Mouse (Mus musculus): ENCODE results near the gene 3110040M04Rik. TPM values are rescaled to one million over a fixed set of nuclear protein-coding genes. Genes with fewer than 3 reads are reported as not detected.
A peak's percentile ranks its signal among the peaks of the same experiment; 100 is the strongest.

The 3110040M04Rik gene
- total RNA-seq, 2 experiments from 2014 or later, result not detected

DNA sequence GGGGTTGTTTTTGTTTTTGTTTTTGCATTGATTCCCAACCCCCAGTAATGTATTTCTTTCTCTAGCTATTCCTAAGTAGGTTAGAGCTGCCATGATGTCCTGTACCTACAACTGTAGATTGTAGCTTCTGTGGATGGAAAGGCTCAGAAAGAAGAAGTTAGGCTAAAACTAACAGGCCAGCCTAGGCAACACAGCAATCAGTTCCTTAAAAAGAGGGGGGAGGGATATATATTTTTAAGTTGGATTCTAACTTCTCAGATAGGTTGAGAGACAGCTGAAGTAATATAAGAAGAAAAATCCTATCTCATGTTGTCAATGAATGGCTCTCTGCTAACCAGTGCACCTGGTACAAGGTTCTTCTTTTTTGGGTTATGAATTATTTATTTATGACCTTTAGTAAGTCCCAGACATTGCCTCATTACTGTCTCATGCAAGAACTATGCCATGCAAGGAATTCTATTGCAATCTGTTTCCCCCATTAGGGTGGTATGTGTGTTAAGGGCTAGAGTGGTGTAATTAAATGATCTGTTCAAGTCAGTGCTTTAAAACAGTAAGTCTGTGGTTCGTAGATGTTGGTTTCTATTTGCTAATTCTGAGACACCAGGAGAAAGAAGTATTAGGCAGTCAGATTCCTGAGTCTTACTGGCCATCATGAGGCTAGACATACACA is 24.5 kb downstream of the 3110040M04Rik start:
- intact Hi-C loops (cut with DNase I), result no loop called here
- no peak for DNase-seq

- no peak for DNase-seq
- intact Hi-C loops (cut with DNase I), result no loop called here
Observed at GRCm38 (mm10) chr1:151232346-151232745, 28.4 kb downstream of the 3110040M04Rik start.

DNA sequence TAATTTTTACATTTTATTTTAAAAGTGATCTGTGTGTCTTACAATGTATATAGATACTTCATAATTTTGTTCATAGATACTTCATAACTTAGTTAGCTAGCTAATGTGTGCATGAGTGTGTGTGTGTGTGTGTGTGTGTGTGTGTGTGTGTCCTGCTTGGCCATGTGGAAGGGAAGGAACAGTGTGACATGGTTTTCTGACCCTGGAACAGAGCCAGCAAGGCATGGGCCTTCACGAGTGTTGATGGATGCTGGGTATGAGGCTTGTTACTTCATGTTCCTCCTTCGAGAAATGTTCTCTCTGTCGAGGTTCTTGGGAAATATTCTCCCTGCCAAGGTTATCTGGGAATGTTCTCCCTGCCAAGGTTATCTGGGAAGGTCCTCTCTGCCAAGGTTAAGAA is 29.8 kb downstream of the 3110040M04Rik start:
- intact Hi-C loops (cut with DNase I), result no loop called here
- no peak for DNase-seq

DNA sequence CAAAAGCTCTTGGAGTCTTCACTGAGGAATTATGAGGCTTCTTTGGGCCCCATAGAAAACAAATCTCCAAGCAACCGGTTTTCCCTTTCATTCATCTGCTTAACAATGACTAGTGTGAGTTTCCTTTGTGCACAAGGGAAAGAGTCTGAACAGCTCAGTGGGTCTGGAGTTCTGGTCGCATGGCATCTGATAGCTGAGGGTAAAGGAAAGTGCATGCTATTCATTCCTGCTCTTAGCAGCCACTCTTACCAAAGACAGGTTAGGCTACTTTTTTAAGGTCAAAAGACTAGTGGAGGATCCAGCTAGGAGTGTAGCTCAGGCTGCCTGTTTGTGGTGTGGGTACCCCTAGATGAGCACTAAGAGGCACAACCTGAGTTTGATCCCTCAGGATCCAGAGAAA is 31.7 kb downstream of the 3110040M04Rik start:
- DNase-seq, result no peak
- intact Hi-C loops (cut with DNase I), result no loop called here

DNA sequence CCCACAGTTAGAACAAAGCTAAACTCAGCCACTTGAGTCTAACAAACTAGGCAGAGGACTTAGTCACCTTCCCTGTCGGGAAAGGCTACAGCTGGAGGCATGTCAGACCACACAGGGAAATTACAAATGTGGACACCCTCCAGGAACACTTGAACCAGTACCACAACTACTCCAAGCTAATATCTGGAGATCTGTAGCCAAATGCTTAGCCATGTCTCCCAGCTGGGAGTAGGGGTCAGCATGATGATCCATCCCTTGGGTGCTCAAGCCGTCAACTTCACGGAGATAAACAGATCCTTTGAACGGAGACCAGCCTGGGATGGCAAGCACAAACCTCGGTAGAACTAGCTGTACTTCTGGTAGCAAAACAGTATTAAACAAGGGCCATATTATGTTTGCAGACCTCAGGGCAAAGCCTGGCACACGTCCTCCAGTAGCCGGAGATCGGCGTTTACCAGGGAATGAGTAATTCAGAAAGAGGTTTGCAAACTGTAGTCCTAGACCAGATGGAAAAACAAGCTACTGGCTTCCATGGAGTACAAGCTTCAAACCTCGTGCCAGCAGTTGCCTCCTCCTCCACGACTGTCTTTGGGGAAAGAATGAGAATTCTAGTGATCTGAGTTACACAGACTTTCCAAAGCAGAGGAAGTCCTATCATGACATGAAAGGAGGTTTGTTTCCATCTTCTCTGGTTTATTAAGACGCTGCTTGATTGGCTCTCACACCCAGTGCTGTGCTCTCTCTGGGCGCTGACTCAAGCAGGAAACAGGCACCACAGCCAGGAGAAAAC is 32.4 kb downstream of the 3110040M04Rik start:
- peak; percentile 46 to 50 for DNase-seq
- intact Hi-C loops (cut with DNase I), result no loop called here

DNA sequence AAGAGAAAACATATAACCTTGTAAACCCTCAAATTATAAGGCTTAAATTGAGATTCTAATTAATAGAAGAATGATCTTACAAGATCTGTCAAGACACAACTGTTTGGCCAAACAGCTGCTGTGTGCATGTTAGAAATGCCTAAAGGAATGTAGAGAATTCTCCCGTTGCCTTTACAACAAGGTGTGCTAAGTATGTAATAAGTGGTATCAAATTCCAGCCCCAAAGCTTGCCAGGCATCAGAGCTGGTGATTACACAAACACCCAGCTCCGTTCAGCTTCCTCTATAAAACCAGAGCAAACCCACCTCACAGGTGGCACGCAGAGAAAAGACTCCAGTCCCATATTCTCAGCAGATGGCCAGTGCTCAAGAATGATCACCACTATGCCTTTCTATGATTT is 33.9 kb downstream of the 3110040M04Rik start:
- DNase-seq, result no peak
- intact Hi-C loops (cut with DNase I), result no loop called here

GRCm38 (mm10) chr1:151243332-151243731 is 39.4 kb downstream of the 3110040M04Rik start:
- intact Hi-C loops (cut with DNase I), result no loop called here
- DNase-seq, result no peak

- intact Hi-C loops (cut with DNase I), result no loop called here
Observed at GRCm38 (mm10) chr1:151244013-151244412, 40.1 kb downstream of the 3110040M04Rik start.

DNA sequence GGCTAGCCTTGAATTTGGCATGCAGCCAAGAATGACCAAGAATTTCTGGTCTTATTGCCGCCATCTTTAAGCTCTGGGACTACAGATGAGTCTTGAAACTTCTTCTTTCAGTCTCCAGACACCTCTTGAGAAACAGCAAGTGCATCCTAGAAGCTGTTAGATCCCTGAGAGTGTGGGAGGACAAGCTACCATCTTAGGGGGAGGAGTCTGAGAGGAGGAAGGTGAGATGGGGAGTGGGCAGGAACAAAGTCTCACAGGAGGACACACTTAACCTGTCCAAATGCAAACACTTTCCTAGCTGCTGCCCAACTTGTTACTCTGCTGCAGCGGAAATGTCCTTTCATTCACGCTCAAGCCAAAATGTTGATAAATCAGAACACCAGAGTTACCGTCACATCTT is 40.8 kb downstream of the 3110040M04Rik start:
- intact Hi-C loops (cut with DNase I), result no loop called here
- DNase-seq, result no peak

More at GRCm38 (mm10) chr1:151244013-151244412, 40.1 kb downstream of the 3110040M04Rik start:
- no peak for DNase-seq

GRCm38 (mm10) chr1:151245165-151245564 is 41.2 kb downstream of the 3110040M04Rik start:
- intact Hi-C loops (cut with DNase I), result no loop called here
- DNase-seq, result no peak

GRCm38 (mm10) chr1:151245846-151246245 is 41.9 kb downstream of the 3110040M04Rik start:
- intact Hi-C loops (cut with DNase I), result no loop called here
- DNase-seq, result no peak

DNA sequence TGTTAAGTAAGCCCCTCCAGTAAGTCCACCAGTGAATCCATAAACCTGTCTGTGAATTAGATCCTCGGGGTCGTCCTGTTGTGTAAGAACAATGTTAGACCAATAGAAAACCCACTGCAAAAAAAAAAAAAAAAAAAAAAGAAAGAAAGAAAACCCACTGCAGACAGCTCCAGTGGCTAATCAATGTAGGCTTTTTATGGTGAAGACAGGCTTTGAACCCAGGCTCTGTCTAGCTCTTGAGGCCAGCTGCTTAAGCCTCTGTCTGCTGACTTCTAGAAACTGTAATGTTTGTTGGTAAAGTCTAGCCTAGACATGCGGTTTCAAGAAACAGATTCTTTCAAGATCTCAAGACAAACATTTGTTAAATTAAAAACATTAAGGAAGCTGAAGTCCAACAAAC is 46.2 kb downstream of the 3110040M04Rik start:
- DNase-seq, result no peak
- intact Hi-C loops (cut with DNase I), result no loop called here

DNA sequence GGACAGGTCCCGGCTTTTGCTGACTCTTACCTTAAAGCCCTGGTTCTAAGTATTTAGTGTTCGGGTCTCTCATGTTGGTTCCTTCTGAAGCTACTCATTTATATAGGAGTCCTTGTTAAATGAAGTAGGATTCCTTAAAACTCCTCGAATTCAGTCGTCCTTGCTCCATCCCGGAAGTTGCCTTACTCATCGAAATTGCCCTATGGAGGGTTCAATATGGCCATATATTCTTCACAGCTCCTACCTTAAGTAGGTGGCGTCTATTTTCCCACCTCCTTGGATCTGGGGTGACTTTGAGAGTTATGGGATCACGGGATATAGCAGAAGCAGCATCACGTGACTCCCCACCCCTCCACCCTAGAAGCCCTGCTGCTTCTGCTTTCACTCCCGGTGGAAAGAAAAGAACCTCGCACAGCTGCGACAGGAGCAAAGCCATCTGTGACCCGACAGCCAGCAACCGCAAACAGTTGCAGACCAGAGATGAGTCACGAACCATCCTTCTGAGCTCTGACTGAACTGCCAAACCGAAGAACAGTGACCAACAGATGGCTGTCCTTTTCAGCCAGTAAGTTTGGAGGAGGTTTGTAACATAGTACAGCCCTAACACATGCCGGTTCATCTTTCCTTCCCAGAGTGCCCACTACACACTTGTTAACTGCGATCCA is 46.7 kb downstream of the 3110040M04Rik start:
- intact Hi-C loops (cut with DNase I), result no loop called here
- peak; percentile 44 to 45 for DNase-seq

GRCm38 (mm10) chr1:151251194-151252010 is 47.5 kb downstream of the 3110040M04Rik start:
- intact Hi-C loops (cut with DNase I), result no loop called here

More at GRCm38 (mm10) chr1:151251194-151252010, 47.5 kb downstream of the 3110040M04Rik start:
- DNase-seq, result no peak

Other genes starting within 250 kb of the 3110040M04Rik start
- 1 to 10 TPM; 4.9 to 5.4 TPM for gene Hmcn1, start 210.7 kb upstream of the 3110040M04Rik start, total RNA-seq (2021)
- gene Gm47985, start 21.6 kb upstream of the 3110040M04Rik start, total RNA-seq (2021), result not detected
- under 1 TPM in 1 of 2 experiments, not detected in 1; 0.15 TPM for gene Gm8947, start 11.7 kb upstream of the 3110040M04Rik start, total RNA-seq (2021)
- under 1 TPM in 1 of 2 experiments, not detected in 1; 0.69 TPM for gene Gm47995, start 5.7 kb upstream of the 3110040M04Rik start, total RNA-seq (2021)
- gene Gm47996, start 6.0 kb downstream of the 3110040M04Rik start, total RNA-seq (2021), result under 1 TPM in 1 of 2 experiments, not detected in 1; 0.31 TPM
- gene Ivns1abp, start 140.4 kb downstream of the 3110040M04Rik start, total RNA-seq (2021), result 100 to 1,000 TPM in 1 of 2 experiments, 10 to 100 TPM in 1; 97.4 to 111 TPM
- 1 to 10 TPM; 8.8 to 9.8 TPM for gene Swt1, start 224.3 kb downstream of the 3110040M04Rik start, total RNA-seq (2021)
- 10 to 100 TPM; 12.4 to 12.8 TPM for gene Trmt1l, start 224.4 kb downstream of the 3110040M04Rik start, total RNA-seq (2021)